Mouse (Mus musculus) megakaryocyte, adult 5-6 weeks (primary cell): ENCODE measurements around the gene P4ha3. TPM values are rescaled to one million over a fixed set of nuclear protein-coding genes. Genes with fewer than 3 reads are reported as not detected.

ENCODE experiments used
- ATAC-seq: 2 replicates; pipeline ENCODE4 v1.8.0; 2016; ENCODE audit warnings: mild to moderate bottlenecking, inconsistent platforms; ENCODE audit not compliant: poor library complexity, severe bottlenecking
- total RNA-seq, 2 experiments: library from RNA; stranded (forward) in 1 of 2; stranded (reverse) in 1 of 2; fragments of 153-499, 151-499 nt in 1 of 2; fragments of 221-1000, 200-1000 nt in 1 of 2; gene quantifications; 2 replicates each; pipeline versions ENCODE4 v1.2.3 to v1.2.4; 2015 to 2017

The P4ha3 gene
- total RNA-seq, 2 experiments from 2014 or later, result not detected

GRCm38 (mm10) chr7:100302316-100302715, 17.0 kb downstream of the P4ha3 start:
- no peak for ATAC-seq

- ATAC-seq, result no peak
Measured at GRCm38 (mm10) chr7:100305894-100306293, 20.6 kb downstream of the P4ha3 start.

GRCm38 (mm10) chr7:100307872-100308653, 22.7 kb downstream of the P4ha3 start:
- ATAC-seq, result no peak

GRCm38 (mm10) chr7:100309216-100309615, 23.9 kb downstream of the P4ha3 start:
- no peak for ATAC-seq

- no peak for ATAC-seq
Measured at GRCm38 (mm10) chr7:100309679-100310078, 24.4 kb downstream of the P4ha3 start.

GRCm38 (mm10) chr7:100310290-100310689, 25.0 kb downstream of the P4ha3 start:
- no peak for ATAC-seq

- ATAC-seq, result no peak
Measured at GRCm38 (mm10) chr7:100312716-100313115, 27.4 kb downstream of the P4ha3 start.

- no peak for ATAC-seq
Measured at GRCm38 (mm10) chr7:100316924-100317323, 31.6 kb downstream of the P4ha3 start.

GRCm38 (mm10) chr7:100317534-100317933, 32.2 kb downstream of the P4ha3 start:
- ATAC-seq, result no peak

GRCm38 (mm10) chr7:100323721-100324120, 38.4 kb downstream of the P4ha3 start:
- no peak for ATAC-seq

- no peak for ATAC-seq
Measured at GRCm38 (mm10) chr7:100325482-100325881, 40.2 kb downstream of the P4ha3 start.

GRCm38 (mm10) chr7:100327514-100327913, 42.2 kb downstream of the P4ha3 start:
- ATAC-seq, result no peak

GRCm38 (mm10) chr7:100328636-100329035, 43.3 kb downstream of the P4ha3 start:
- ATAC-seq, result no peak

- ATAC-seq, result no peak
Measured at GRCm38 (mm10) chr7:100331269-100331668, 45.9 kb downstream of the P4ha3 start.

- no peak for ATAC-seq
Measured at GRCm38 (mm10) chr7:100335921-100336320, 50.6 kb downstream of the P4ha3 start.

- ATAC-seq, result no peak
Measured at GRCm38 (mm10) chr7:100354984-100355383, 69.7 kb downstream of the P4ha3 start.

- no peak for ATAC-seq
Measured at GRCm38 (mm10) chr7:100356324-100356723, 71.0 kb downstream of the P4ha3 start.

GRCm38 (mm10) chr7:100356768-100357167, 71.4 kb downstream of the P4ha3 start:
- ATAC-seq, result no peak

GRCm38 (mm10) chr7:100357856-100358255, 72.5 kb downstream of the P4ha3 start:
- no peak for ATAC-seq

- no peak for ATAC-seq
Measured at GRCm38 (mm10) chr7:100363162-100363561, 77.8 kb downstream of the P4ha3 start.

GRCm38 (mm10) chr7:100364888-100365287, 79.6 kb downstream of the P4ha3 start:
- ATAC-seq, result no peak
